Mouse (Mus musculus) liver, adult 2 months (tissue): Measurements from ENCODE around the gene Myadml2.

Experiments used
- CTCF ChIP-seq: fragments of 200-500 bp; IDR thresholded peaks from 2 replicates; pipeline ENCODE4 v1.5.1; 2011; ENCODE audit warnings: low read depth, low read length, control low read depth
- POLR2A ChIP-seq: fragments of 200-500 bp; IDR thresholded peaks from 2 replicates; pipeline ENCODE4 v1.6.1; 2011; ENCODE audit warnings: low read length, control low read depth; ENCODE audit not compliant: insufficient read depth; ENCODE audit errors: extremely low read depth

DNA sequence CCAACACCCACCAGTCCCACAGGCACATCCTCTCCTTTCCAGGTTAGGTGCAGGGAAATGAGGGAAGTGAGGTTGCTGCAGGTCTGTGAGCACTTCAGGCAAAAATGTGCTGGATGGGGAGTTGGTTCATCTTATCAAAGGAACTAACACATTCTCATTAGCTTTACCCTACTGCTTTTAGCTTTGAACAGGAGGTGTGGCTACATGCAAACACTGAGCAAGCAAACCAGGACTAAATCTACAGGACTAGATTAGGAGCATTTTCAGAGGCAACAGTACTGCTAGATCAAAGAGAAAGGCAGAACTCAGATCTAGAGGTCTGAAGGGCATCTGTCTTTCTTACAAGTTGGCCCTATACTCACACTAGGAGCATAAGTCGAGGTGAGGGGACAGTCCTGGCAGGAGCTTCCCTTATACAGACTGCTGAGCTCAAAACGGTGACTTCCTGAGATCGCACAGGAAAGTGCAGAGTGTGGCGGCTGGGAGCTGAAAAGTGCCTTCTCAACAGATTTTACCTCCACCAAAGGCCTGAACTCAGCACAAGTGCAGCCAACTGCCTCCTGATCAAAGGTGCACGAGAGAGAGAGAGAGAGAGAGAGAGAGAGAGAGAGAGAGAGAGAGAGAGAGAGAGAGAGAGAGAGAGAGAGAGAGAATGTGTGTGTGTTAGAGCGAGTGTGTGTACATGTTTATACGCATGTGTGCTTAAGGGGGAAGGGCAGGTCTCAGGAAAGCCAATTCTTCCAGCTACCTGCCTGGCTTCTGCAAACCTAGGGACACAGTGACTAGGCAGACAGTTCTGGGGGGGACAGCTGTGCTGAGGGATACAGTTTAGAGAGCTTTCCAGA is 16.9 kb downstream of the Myadml2 start:
- TF ChIP-seq POLR2A: no peak
- TF ChIP-seq CTCF: no peak
